Mouse (Mus musculus) megakaryocyte-erythroid progenitor cell, adult 5-6 weeks (primary cell): Measurements from ENCODE around the gene Irgc1. TPM values are rescaled to one million over a fixed set of nuclear protein-coding genes. Genes with fewer than 3 reads are reported as not detected.

Source experiments
- ATAC-seq: replicated peaks from 2 replicates; pipeline ENCODE4 v1.8.0; 2016; ENCODE audit warnings: mild to moderate bottlenecking, inconsistent platforms; ENCODE audit not compliant: severe bottlenecking, poor library complexity, low FRiP score, low TSS enrichment
- total RNA-seq, 2 experiments: library from RNA; stranded (forward) in 1 of 2; stranded (reverse) in 1 of 2; fragments of 200-1000, 215-1000 nt in 1 of 2; fragments of >200 nt in 1 of 2; fragmentation: Nextera tagmentation in 1 of 2; gene quantifications; 2 replicates each; pipeline ENCODE4 v1.2.3; 2014 to 2017

Irgc1 gene
- total RNA-seq, 2 experiments from 2014 or later, result not detected

DNA sequence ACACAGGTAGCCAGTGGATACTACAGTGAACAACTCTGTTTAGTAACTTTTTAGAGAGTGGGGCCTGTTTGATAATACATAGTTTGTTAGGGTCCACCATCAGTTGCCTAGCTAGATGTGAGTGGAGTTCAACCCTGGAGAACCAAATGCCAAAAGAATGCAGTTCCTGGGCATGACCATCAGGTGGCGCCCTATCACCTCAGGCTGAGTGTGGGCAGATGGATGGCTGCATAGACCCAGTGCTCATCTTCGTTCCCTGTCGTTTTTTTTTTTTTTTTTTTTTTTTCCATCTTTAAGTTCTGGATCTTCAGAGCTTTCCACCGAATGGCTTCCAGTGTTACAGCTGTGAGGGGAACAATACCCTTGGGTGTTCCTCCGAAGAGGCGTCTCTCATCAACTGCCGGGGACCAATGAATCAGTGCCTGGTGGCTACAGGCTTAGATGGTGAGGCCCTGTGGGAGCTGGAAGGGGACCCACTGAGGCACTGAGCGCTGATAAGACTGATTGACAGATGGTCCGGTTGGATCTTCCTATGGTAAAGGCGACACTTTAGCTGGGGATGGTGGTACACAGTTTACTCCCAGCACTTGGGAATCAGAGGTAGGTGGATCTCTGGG lies 21.9 kb upstream of the Irgc1 start:
- ATAC-seq, result peak; percentile 75

GRCm38 (mm10) chr7:24472937-24473336 lies 20.8 kb upstream of the Irgc1 start:
- peak; percentile 58 for ATAC-seq

DNA sequence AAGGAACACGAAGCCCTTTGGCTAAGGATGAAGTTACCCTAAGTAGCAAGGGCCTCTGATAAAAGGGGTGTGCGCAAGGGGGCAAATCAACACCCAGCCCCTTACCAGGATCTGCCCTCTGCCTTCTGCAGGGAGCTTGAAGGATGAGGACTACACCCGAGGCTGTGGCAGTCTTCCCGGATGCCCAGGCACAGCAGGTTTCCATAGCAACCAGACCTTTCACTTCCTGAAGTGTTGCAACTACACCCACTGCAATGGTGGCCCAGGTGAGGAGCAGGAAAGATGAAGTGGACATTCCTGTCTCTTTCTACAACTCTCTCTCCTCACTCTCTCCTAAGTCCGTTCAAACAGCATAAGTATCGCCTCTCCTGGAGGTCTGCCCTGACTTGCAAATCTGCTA lies 20.3 kb upstream of the Irgc1 start:
- ATAC-seq, result no peak

DNA sequence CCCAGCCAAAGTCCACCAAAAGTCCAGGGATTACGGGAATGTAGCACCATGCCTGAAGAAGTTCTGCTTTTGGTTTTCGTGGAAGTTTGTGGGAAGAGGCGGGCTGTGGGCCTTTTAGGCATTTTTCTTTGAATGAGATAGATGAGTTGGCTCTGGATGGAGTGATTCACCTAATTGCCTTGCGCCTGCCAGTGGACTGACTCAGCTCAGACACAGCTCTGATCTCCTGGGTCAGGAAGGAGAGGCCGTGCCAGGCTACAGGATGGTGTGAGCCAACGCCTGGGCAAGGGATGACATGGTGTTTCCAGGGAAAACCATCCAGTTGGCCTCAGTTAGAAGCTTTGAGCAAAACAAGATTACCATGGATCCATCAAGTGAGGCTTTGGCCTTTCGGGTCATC lies 18.3 kb upstream of the Irgc1 start:
- ATAC-seq, result no peak

DNA sequence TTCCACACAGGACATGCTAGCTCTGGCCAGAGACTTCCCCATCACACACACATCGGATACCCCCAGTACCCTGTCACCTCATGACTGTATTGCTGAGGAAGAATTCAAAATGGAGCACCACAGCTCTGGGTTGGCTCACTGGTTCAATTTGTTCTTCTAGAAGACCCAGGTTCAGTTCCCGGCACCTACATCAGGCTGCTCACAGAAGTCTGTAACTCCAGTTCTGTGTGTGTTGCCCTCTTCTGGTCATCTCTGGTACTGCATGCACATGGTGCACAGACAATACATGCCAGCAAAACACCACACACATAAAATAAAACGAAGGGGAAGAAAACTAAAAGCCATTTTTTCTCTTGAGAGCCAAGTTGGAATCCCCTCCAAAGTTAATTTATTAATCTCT lies 17.0 kb upstream of the Irgc1 start:
- no peak; the same call in 1 of the 2 replicates for ATAC-seq

GRCm38 (mm10) chr7:24467886-24468285 lies 15.8 kb upstream of the Irgc1 start:
- ATAC-seq, result no peak

DNA sequence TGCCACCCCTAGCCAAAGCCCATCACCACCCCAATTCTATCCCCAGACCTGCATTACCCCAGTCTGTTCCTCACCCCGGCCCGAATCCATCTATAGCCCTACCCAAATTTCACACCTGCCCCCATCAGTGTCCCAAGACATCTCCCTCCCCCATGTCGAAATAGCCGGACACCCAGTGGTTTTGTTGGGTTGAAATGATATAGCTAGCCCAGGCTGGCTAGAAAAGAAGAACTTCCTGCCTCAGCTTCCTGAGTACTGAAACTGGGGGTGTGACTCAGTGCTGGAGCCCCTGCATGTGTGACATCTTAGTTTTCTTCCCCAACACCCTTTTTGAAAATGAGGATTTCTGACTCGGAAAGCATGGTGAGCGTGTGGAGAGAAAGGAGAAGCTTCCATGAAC lies 14.7 kb upstream of the Irgc1 start:
- ATAC-seq, result no peak

DNA sequence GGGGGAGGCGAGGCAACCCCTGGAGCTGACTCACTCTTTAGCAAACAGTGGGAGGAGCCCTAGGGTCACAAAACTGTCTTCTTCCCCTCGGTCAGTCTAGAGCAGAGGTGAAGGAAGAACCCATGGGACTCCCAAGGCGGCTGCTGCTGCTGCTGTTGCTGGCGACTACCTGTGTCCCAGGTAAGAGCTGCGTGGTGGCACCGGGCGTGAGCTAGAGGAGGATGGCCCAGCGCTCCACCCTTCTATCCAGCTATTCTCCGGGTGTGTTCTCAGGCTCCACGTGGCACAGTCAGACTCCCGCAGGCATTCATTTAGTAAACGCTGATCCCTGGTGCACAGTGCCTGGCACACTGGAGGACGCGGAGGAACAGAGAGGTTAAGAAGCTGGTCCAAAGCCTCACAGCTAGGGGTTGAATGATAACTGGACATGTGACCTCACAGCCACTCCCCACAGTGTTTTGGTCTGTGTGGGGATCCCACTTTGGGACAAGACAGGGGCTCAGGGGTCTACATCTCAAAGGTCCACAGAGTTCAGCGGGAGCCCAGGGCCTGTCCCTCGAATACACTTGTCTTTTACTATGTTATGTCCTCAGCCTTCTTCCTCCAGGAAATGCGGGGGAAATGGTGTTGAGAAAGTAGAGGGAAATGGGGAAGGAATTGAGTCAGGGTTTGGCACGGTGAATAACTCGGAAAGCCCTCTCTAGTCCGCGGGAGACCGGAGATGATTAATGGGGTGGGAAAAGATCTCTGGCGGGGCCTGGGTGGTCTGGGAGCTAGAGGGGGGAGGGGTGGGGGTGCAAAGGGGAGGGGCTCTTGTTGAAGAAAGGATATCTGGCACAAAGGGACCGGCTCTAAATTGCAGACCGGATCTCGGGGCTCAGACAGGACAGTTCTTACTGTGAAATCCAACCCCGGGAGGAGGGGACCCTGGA lies 10.6 kb upstream of the Irgc1 start, which contains the start of gene Plaur:
Gene Plaur (plus strand): TSS at position 97 of the 932 bp plus-strand sequence.
- ATAC-seq, result peak; percentile 33; the same call in 1 of the 2 replicates

GRCm38 (mm10) chr7:24461376-24462051 lies 9.4 kb upstream of the Irgc1 start:
- ATAC-seq, result no peak

DNA sequence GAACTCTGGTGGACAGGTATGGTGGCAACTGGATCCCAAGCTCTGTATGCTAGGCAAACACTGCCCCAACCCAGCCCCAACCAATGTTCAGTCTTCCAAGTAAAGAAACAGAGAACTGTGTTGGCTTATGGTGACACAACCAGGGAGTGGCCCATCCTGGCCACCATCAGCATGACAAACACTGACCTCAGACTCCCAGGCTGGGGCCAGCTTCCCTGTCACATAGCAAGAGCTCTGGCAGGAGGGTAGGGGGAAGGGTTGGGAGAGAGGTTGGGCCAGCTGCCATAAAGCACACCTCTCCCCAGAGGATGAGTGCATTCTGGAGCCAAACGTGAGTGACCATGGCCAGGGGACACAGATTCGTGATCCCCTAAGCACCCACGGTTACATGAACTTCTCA lies 7.7 kb upstream of the Irgc1 start:
- ATAC-seq, result no peak

- no peak for ATAC-seq
Measured at GRCm38 (mm10) chr7:24459440-24459839, 7.3 kb upstream of the Irgc1 start.

DNA sequence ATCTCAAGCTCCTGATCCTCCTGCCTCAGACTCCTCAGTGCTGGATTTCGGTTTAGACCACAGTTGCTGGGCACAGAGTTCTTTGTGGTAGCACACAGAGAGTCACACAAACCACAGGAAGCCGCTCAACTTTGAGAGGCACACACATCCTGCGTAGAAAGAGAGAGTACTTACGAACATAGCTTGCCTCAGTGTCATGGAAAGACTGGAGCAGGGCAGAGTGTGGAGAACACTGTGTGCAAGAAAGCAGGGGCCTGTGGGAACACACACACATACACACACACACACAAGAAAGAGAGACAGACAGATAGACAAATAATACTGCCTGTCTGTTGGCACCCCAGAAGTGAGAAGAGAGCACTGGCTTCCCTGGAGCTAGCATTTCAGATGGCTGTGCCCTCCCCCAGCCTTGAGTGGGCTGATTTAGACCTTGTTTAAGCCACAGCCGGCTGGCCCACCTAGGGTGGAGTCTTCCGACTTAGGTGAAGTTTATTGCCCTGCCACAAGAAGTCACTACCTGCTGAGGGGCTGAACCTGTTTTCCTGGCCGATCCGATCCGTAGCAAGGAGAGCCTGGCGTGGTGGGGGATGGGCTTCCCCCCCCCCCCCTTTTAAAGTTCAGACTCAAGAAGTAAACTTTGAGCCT lies 5.8 kb upstream of the Irgc1 start:
- ATAC-seq, result peak; percentile 34

- ATAC-seq, result no peak
Measured at GRCm38 (mm10) chr7:24455726-24456125, 3.6 kb upstream of the Irgc1 start.

GRCm38 (mm10) chr7:24454199-24454598 lies 2.1 kb upstream of the Irgc1 start:
- no peak for ATAC-seq

GRCm38 (mm10) chr7:24450585-24451017 lies 1.5 kb downstream of the Irgc1 start:
- ATAC-seq, result no peak

DNA sequence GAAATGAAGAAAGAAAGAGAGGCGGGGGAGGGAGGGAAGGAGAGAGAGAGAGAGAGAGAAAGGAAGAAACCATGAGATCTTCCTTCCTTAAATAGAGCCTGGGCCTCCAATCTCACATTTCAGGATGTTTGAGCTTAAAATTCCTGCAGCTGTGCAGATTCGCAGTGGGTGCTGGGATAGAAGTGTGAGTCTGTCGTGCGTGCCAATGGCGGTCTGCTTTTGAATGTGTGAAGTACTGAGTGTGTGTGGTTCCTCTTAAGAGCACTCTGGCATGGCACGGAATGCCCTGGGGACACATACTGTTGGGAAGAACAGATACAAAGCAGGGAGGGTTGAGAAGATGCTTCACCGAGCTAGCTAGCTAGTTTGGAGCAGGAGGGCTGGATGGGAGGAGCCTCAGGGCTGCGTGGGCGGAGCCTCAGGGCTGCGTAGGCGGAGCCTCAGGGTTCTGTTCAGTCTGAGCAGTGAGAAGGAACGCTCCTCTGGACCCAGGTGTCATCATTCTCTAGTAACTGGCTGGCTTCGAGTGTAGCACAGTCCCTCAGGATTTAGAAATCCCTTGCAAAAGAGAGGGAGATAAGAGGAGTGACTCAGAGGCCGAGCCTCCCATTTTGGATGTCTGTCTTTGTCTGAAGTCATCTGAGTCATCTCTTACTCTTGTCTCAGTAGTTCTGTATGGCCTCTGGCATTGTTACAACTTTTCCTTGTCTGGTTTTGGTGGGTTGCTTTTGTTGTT lies 3.1 kb downstream of the Irgc1 start:
- 0 out of 2 replicates have a peak, but pooled peaks have one; percentile 53 for ATAC-seq

DNA sequence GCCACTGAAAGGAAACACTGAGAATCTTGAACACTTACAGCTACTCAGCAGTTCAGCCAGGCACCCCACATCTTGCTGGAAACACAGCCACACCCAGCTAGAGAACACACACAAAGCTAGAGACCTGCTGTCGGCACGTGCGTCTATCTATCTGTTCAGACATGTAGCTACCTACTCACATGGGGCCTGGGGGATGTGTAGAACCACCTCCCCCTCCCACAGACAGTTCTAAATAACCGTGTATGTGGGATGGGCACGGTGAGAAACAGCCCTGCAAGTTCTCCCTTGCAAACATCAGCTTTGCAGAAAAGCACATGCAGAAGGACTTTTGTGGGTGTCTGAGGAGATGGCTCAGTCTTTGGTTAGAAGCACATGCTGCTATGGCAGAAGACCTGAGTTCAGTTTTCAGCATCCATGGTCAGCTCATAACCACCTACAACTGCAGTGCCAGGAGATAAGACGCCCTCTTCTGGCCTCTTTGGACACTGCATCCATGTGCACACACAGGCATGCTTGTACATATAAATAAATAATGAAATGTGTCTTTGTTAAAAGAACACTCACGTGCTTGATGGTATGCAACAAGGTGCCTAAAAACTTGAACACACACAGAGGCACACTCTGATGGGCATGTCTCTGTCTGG lies 5.3 kb downstream of the Irgc1 start:
- ATAC-seq, result no peak

DNA sequence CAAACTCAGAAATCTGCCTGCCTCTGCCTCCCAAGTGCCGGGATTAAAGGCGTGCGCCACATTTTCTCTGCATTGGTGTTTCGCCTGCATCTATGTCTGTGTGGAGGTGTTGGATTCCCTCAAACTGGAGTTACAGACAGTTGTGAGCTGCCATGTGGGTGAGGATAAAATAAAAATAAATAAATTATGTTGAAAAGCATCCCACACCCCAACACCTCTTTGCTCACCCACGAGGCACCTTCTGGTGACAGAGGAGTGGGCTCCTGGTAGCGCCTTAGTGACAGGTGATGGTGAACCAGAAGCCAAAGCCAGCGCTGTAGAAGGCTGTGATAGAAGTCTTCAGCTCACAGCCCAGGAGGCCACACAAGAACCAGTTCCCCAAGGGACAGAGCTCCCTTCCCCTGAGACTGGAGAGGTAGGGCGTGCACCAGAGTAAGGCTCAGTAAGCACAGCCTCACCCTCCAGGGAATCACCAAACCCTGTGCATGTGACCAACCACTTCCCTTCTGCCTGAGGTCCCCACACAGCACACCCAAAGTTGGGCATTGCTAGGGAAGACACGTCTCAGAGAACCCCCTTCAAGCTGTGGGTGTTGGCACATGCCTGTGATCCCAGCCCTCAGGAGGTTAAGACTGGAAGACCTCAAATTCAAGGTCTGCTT lies 6.7 kb downstream of the Irgc1 start:
- no peak for ATAC-seq
